Mouse (Mus musculus): Measurements from ENCODE around the gene 2010111I01Rik. TPM values are rescaled to one million over a fixed set of nuclear protein-coding genes. Genes with fewer than 3 reads are reported as not detected.
A peak's percentile ranks its signal among the peaks of the same experiment; 100 is the strongest.

Gene 2010111I01Rik
- polyA plus RNA-seq, 1 experiment from 2014 or later = 93.5 TPM

GRCm38 (mm10) chr13:63156264-63156663 lies 191.6 kb downstream of the 2010111I01Rik start:
- Histone ChIP-seq H3K9me3 (no peaks in the 10 kb centered on the region), H3K9ac (no peak overlapping the region), H3K36me3 (no peaks in the 10 kb centered on the region), H3K27me3 (replicated peaks) (no peaks in the 10 kb centered on the region), H3K4me2 (replicated peaks) (no peak overlapping the region), H3K27ac (no peak overlapping the region), H3K4me3 (replicated peaks) (no peak overlapping the region), H3K4me1 (replicated peaks) (peaks cover 6% of the 10 kb centered on the region; the same call in 1 of the 2 replicates)
- 82% methylated on average over 10 of the region's 10 CpGs for WGBS
- no peak for ATAC-seq

GRCm38 (mm10) chr13:63170282-63171073 lies 205.8 kb downstream of the 2010111I01Rik start:
- H3K4me2 ChIP-seq (replicated peaks) = no peak overlapping the region
- H3K27me3 ChIP-seq (replicated peaks) = no peaks in the 10 kb centered on the region
- no peak overlapping the region for H3K4me3 ChIP-seq (replicated peaks)
- no peaks in the 10 kb centered on the region for H3K9me3 ChIP-seq
- WGBS = 56% methylated on average over 11 of the region's 11 CpGs
- no peak overlapping the region for H3K9ac ChIP-seq
- peak; percentile 70 for ATAC-seq
- H3K4me1 ChIP-seq (replicated peaks) = peaks cover 15% of the 10 kb centered on the region; the same call in 1 of the 2 replicates
- H3K27ac ChIP-seq = peak overlapping the region; percentile 51
- no peaks in the 10 kb centered on the region for H3K36me3 ChIP-seq

GRCm38 (mm10) chr13:63171347-63172096 lies 206.8 kb downstream of the 2010111I01Rik start:
- no peak for ATAC-seq
- Histone ChIP-seq H3K9me3 (no peaks in the 10 kb centered on the region), H3K9ac (no peak overlapping the region), H3K27me3 (replicated peaks) (no peaks in the 10 kb centered on the region), H3K27ac (no peak overlapping the region), H3K4me2 (replicated peaks) (no peak overlapping the region), H3K4me1 (replicated peaks) (peaks cover 15% of the 10 kb centered on the region; the same call in 1 of the 2 replicates), H3K4me3 (replicated peaks) (no peak overlapping the region), H3K36me3 (no peaks in the 10 kb centered on the region)
- 62% methylated on average over 13 of the region's 13 CpGs for WGBS

GRCm38 (mm10) chr13:63172097-63172445 lies 207.4 kb downstream of the 2010111I01Rik start:
- Histone ChIP-seq H3K36me3 (no peaks in the 10 kb centered on the region), H3K4me2 (replicated peaks) (no peak overlapping the region), H3K9me3 (no peaks in the 10 kb centered on the region), H3K27me3 (replicated peaks) (no peaks in the 10 kb centered on the region), H3K4me1 (replicated peaks) (peaks cover 15% of the 10 kb centered on the region; the same call in 1 of the 2 replicates), H3K4me3 (replicated peaks) (no peak overlapping the region), H3K9ac (no peak overlapping the region), H3K27ac (no peak overlapping the region)
- WGBS = 90% methylated on average over 3 of the region's 3 CpGs
- no peak for ATAC-seq

- 57% methylated on average over 6 of the region's 6 CpGs for WGBS
- no peak overlapping the region for H3K4me2 ChIP-seq (replicated peaks)
- H3K9me3 ChIP-seq = no peaks in the 10 kb centered on the region
- no peak for ATAC-seq
- peaks cover 15% of the 10 kb centered on the region; the same call in 1 of the 2 replicates for H3K4me1 ChIP-seq (replicated peaks)
- no peak overlapping the region for H3K4me3 ChIP-seq (replicated peaks)
- no peaks in the 10 kb centered on the region for H3K36me3 ChIP-seq
- H3K9ac ChIP-seq = no peak overlapping the region
- H3K27ac ChIP-seq = no peak overlapping the region
- no peaks in the 10 kb centered on the region for H3K27me3 ChIP-seq (replicated peaks)
Measured at GRCm38 (mm10) chr13:63174252-63175020, 209.7 kb downstream of the 2010111I01Rik start.

- no peak overlapping the region for H3K4me2 ChIP-seq (replicated peaks)
- ATAC-seq = no peak
- 86% methylated on average over 4 of the region's 4 CpGs for WGBS
- H3K4me1 ChIP-seq (replicated peaks) = peaks cover 5% of the 10 kb centered on the region; the same call in 1 of the 2 replicates
- H3K4me3 ChIP-seq (replicated peaks) = no peak overlapping the region
- no peak overlapping the region for H3K9ac ChIP-seq
- no peak overlapping the region for H3K27ac ChIP-seq
- H3K27me3 ChIP-seq (replicated peaks) = no peaks in the 10 kb centered on the region
- H3K9me3 ChIP-seq = no peaks in the 10 kb centered on the region
- no peaks in the 10 kb centered on the region for H3K36me3 ChIP-seq
Measured at GRCm38 (mm10) chr13:63176131-63176530, 211.4 kb downstream of the 2010111I01Rik start.

GRCm38 (mm10) chr13:63177232-63177631 lies 212.5 kb downstream of the 2010111I01Rik start:
- no peak for ATAC-seq
- H3K4me2 ChIP-seq (replicated peaks) = no peak overlapping the region
- WGBS = 90% methylated on average over 4 of the region's 4 CpGs
- H3K36me3 ChIP-seq = no peaks in the 10 kb centered on the region
- no peaks in the 10 kb centered on the region for H3K4me1 ChIP-seq (replicated peaks)
- no peaks in the 10 kb centered on the region for H3K9me3 ChIP-seq
- H3K27me3 ChIP-seq (replicated peaks) = no peaks in the 10 kb centered on the region
- H3K4me3 ChIP-seq (replicated peaks) = no peak overlapping the region
- H3K9ac ChIP-seq = no peak overlapping the region
- H3K27ac ChIP-seq = no peak overlapping the region

GRCm38 (mm10) chr13:63180641-63181235 lies 216.0 kb downstream of the 2010111I01Rik start:
- 87% methylated on average over 4 of the region's 4 CpGs for WGBS
- no peaks in the 10 kb centered on the region for H3K27me3 ChIP-seq (replicated peaks)
- no peak for ATAC-seq

GRCm38 (mm10) chr13:63184946-63185345 lies 220.3 kb downstream of the 2010111I01Rik start:
- no peak for ATAC-seq
- no peaks in the 10 kb centered on the region for H3K36me3 ChIP-seq
- H3K9me3 ChIP-seq = no peaks in the 10 kb centered on the region
- WGBS = 83% methylated on average over 6 of the region's 6 CpGs
- no peak overlapping the region for H3K27ac ChIP-seq
- H3K4me3 ChIP-seq (replicated peaks) = no peak overlapping the region
- no peaks in the 10 kb centered on the region for H3K27me3 ChIP-seq (replicated peaks)
- H3K4me2 ChIP-seq (replicated peaks) = no peak overlapping the region
- no peak overlapping the region for H3K9ac ChIP-seq
- H3K4me1 ChIP-seq (replicated peaks) = peaks cover 17% of the 10 kb centered on the region; the same call in 1 of the 2 replicates

More at GRCm38 (mm10) chr13:63180641-63181235, 216.0 kb downstream of the 2010111I01Rik start:
- no peaks in the 10 kb centered on the region for H3K36me3 ChIP-seq
- H3K4me1 ChIP-seq (replicated peaks) = no peaks in the 10 kb centered on the region
- H3K27ac ChIP-seq = no peak overlapping the region
- H3K9ac ChIP-seq = no peak overlapping the region
- H3K4me2 ChIP-seq (replicated peaks) = no peak overlapping the region
- no peaks in the 10 kb centered on the region for H3K9me3 ChIP-seq
- H3K4me3 ChIP-seq (replicated peaks) = no peak overlapping the region

GRCm38 (mm10) chr13:63186217-63186616 lies 221.5 kb downstream of the 2010111I01Rik start:
- no peak for ATAC-seq
- Histone ChIP-seq H3K4me2 (replicated peaks) (no peak overlapping the region), H3K4me3 (replicated peaks) (no peak overlapping the region), H3K27ac (no peak overlapping the region), H3K9me3 (no peaks in the 10 kb centered on the region), H3K36me3 (no peaks in the 10 kb centered on the region), H3K27me3 (replicated peaks) (no peaks in the 10 kb centered on the region), H3K9ac (no peak overlapping the region), H3K4me1 (replicated peaks) (peaks cover 17% of the 10 kb centered on the region; the same call in 1 of the 2 replicates)
- WGBS = 75% methylated on average over 4 of the region's 4 CpGs

GRCm38 (mm10) chr13:63186642-63187041 lies 221.9 kb downstream of the 2010111I01Rik start:
- no peak overlapping the region for H3K4me3 ChIP-seq (replicated peaks)
- peaks cover 17% of the 10 kb centered on the region; the same call in 1 of the 2 replicates for H3K4me1 ChIP-seq (replicated peaks)
- H3K9ac ChIP-seq = no peak overlapping the region
- H3K9me3 ChIP-seq = no peaks in the 10 kb centered on the region
- no peak overlapping the region for H3K27ac ChIP-seq
- ATAC-seq = no peak
- 59% methylated on average over 1 of the region's 1 CpGs for WGBS
- no peaks in the 10 kb centered on the region for H3K27me3 ChIP-seq (replicated peaks)
- no peaks in the 10 kb centered on the region for H3K36me3 ChIP-seq
- H3K4me2 ChIP-seq (replicated peaks) = no peak overlapping the region
